Mouse (Mus musculus) spleen, postnatal 4 days (tissue): Measurements from ENCODE around the gene Ankrd39.
"Not testable (repeated sequence)": the region's sequence is repeated elsewhere in the genome, so short reads cannot be mapped to it uniquely, and the experiment has no call there.

ENCODE experiments used
- DNase-seq, 2 experiments: peaks; one replicate each; pipeline ENCODE4 v3.0.0; 2022; ENCODE audit warnings: low spot score in 2 of 2

Gene Ankrd39

GRCm38 (mm10) chr1:36552506-36552905 lies 5.3 kb upstream of the Ankrd39 start:
- no peak for DNase-seq

GRCm38 (mm10) chr1:36551904-36552303 lies 4.7 kb upstream of the Ankrd39 start:
- DNase-seq, result no peak

DNA sequence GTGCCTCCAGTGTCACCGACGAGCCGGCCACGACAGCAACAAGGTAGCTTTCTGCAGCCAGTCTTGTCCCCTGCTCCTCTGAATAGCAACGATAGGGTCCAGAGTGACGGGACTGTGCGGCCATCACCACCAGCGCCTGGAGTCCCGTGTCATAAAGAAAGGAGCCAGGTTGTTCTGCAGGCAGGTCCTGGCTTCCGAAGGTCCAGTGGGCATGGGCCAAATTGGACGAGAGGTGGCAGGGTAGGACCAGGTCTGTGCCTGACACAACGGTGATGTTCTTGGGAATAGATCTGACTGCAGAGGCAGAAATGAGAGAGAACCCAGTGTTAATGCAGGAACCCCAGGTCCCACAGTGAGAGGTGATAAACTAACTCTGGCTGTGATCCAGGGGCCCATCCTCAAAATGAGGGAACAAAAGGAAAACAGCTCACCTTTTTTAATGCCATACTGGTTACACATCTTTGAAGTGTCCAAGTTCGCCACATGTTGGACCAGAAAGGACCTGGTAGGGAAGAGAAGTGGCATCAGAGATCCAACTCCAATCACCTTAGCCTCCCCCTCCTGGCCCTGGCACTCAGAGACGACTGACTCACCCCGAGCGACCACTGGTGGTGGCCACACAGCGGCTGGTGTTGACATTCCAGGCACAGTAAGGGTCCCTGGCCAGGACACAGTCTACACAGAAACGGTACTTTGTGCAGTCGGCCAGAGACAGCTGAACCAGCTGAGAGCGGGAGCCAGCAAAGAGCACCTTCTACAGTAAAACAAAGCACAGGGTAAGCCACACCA lies 3.0 kb upstream of the Ankrd39 start:
- no peak for DNase-seq

- no peak for DNase-seq
Observed at GRCm38 (mm10) chr1:36549491-36549890, 2.2 kb upstream of the Ankrd39 start.

GRCm38 (mm10) chr1:36548771-36549170 lies 1.5 kb upstream of the Ankrd39 start:
- no peak for DNase-seq

- DNase-seq, result no peak
Observed at GRCm38 (mm10) chr1:36547981-36548598, 845 bp upstream of the Ankrd39 start.

GRCm38 (mm10) chr1:36545845-36546600 lies 1.2 kb downstream of the Ankrd39 start:
- peak in 1 of 2 experiments; percentile 44 for DNase-seq

- no peak for DNase-seq
Observed at GRCm38 (mm10) chr1:36545382-36545781, 1.9 kb downstream of the Ankrd39 start.

- DNase-seq, result no peak
Observed at GRCm38 (mm10) chr1:36542925-36543324, 4.3 kb downstream of the Ankrd39 start.

DNA sequence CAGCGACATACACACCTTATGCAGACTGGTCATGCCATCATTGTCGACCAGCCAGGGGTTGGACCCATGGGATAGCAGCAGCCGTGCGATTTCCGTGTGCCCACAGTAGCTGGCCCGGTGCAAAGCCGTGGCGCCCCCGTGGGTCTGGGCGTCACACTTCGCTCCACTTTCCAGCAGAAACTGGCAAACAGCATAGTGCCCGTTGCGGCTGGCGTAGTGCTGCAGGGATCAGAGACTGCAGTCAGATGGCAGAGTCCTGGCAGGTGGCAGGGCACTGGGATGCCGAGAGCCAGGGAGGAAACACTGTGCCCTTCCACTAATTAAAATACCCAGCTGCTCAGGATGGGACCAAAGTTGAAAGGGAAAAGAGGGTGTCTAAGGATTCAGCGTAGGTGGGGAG lies 5.4 kb downstream of the Ankrd39 start:
- DNase-seq, result no peak

GRCm38 (mm10) chr1:36540807-36541206 lies 6.4 kb downstream of the Ankrd39 start:
- no peak for DNase-seq

DNA sequence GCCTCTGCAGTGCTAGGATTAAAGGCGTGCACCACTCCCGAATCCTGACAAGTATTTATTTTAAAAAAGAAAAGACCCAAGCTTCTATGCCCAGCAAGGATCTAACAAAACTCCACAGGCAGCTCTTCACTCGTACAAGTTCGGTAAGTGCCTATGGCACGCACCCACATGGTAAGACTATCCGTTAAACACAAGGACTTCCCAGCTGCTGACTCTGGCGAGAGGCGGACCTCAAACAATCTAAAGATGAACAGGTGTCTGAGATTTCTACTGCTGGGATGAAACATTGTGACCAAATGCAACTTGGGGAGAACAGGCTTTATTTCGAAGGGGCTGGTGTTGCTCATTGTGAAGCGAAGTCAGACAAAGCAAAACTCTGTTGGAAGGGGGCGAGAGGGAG lies 7.1 kb downstream of the Ankrd39 start:
- DNase-seq, result no peak

DNA sequence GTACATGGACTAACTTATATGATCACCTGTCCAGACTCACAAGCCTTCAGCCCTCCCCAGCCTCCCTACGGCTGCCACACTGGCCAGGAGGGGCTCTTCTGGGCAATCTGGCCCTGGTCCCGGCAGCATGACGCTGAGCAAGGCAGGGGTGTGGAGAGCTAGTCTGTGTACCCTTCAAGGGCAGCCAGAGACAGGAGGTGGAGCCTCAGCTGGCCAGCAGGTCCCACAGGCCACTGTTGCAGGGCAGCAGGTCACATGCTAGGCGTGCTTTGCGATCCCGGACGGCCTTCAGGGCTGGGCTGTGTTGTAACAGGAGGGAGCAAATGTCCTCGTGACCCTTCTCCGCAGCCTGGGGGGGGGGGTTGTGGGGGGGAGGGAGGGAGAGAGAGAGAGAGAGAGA lies 8.1 kb downstream of the Ankrd39 start, which contains the start of gene Gm42417:
Gene Gm42417, minus strand, starts transcription at position 244 of the 400 bp plus-strand sequence.
- no peak for DNase-seq

GRCm38 (mm10) chr1:36538727-36539126 lies 8.5 kb downstream of the Ankrd39 start:
- no peak for DNase-seq

- DNase-seq, result not testable (repeated sequence)
Observed at GRCm38 (mm10) chr1:36536783-36537182, 10.5 kb downstream of the Ankrd39 start, which contains the start of gene Ankrd23. Ankrd23 (minus strand) TSS chr1:36536883.

GRCm38 (mm10) chr1:36536397-36536728 lies 10.9 kb downstream of the Ankrd39 start:
- DNase-seq, result no peak

GRCm38 (mm10) chr1:36535477-36536396 lies 11.5 kb downstream of the Ankrd39 start:
- DNase-seq, result no peak

DNA sequence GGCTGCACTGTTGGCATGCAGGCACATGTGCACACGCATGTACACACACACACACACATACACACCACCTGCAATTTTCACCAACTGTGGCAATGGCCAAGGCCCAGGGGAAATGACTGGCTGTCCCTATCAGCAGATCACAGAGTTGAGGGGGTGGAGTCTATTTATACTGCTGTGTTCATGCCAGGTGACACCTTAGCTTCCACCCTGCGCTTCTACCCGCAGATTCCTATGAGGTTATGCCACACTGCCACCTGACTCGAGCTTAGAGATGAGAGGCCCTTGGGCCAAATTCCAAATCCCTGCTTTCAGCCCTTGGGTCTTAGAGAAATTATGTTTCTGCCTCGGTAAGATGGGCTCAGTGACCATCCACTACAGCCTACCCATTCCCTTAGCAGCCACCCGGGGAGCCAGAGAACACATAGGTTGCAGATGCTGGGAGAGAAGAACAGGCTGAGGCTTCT lies 12.6 kb downstream of the Ankrd39 start:
- DNase-seq, result no peak

GRCm38 (mm10) chr1:36533546-36533945 lies 13.7 kb downstream of the Ankrd39 start:
- DNase-seq, result no peak

GRCm38 (mm10) chr1:36531461-36531860 lies 15.8 kb downstream of the Ankrd39 start:
- no peak for DNase-seq

GRCm38 (mm10) chr1:36530962-36531361 lies 16.3 kb downstream of the Ankrd39 start:
- no peak for DNase-seq
